Mouse (Mus musculus) urinary bladder, postnatal 14 days (tissue): ENCODE data around the gene Tspan15.

ENCODE experiments used
- DNase-seq: peaks from one replicate; pipeline ENCODE4 v3.0.0; 2021; ENCODE audit warnings: low spot score

The Tspan15 gene

GRCm38 (mm10) chr10:62228126-62228525 is 2.9 kb downstream of the Tspan15 start:
- DNase-seq = no peak

GRCm38 (mm10) chr10:62225839-62226238 is 5.2 kb downstream of the Tspan15 start:
- no peak for DNase-seq

DNA sequence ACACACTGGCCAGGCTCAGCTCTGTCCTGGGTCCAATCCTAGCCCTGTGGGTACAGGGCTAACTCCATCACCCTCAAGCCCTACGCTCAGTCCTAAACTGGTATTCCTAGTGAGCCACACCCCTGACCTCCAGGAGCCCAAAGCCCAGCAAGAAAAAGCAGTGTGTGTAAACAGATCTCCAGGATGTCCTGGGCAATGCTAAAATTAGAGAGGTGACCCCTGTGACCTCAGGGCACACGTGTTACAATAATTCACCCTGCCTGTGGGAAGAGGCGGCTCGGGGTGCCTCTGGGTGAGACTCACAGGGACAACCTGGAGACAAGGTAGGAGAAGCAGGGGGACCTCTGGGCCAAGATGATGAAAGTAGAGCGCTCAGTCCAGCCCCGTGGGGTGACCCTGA is 6.8 kb downstream of the Tspan15 start:
- DNase-seq = no peak

DNA sequence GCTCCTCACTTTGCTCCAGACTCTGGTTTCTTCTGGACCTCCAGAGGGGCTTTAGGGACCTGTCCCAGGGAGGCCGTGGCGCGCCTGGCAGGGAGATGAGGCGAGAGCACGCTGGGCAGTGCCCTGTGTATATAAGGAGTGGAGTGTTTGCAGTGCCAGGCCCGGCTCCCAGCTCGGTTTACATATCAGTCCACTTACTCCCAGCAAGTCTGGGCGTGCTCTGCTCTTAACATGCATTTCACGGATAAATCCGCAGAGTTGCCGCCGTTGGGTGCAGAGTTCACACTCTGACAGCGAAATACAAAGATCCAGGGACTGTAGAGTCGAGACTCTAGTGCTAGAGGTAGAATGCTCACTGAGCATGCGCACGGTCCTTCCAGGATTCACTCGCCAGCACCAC is 8.3 kb downstream of the Tspan15 start:
- DNase-seq = peak; percentile 74

DNA sequence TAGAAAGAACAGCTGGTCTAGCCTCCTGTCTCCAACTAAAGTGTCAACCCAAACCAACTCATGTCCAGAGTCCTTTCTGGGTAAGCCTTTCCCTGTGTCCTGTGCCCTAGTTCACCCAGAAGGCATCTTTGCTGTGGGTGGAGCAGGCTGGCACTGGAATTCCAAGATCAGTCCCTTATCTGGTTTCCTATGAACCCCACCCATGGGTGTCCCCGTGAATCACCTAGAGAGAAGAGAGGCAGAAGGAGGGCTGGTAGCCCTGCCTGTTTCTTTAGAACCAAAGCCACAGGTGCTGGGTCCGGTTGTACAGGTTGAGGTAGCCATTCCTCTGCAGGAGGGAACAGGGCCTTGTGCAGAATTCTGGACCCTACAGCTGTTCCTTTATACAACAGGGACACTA is 9.4 kb downstream of the Tspan15 start:
- peak; percentile 61 for DNase-seq

- no peak for DNase-seq
Observed at GRCm38 (mm10) chr10:62220732-62221514, 10.1 kb downstream of the Tspan15 start.

GRCm38 (mm10) chr10:62218789-62219172 is 12.3 kb downstream of the Tspan15 start:
- DNase-seq = peak; percentile 35

GRCm38 (mm10) chr10:62218044-62218788 is 12.8 kb downstream of the Tspan15 start:
- no peak for DNase-seq

- no peak for DNase-seq
Observed at GRCm38 (mm10) chr10:62217196-62217595, 13.9 kb downstream of the Tspan15 start.

DNA sequence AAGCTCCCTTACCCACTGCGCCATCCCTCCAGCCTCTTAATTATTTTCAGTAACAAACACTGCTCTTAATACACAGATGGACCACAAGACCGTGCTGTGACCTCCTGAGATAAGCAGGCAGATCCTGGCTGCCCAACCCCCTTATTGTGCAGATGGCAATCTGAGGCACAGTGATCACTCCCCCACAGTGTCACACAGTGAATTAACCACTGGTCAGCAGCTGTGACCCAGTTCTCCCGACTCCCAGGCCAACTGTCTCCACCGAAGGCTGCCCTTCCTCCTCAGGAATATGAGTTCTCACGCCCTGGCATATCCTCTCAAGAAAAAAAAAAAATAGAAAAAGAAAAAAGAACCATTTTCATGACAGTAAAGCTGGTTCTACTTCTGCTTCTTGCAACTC is 14.5 kb downstream of the Tspan15 start:
- DNase-seq = no peak

GRCm38 (mm10) chr10:62215633-62216032 is 15.4 kb downstream of the Tspan15 start:
- no peak for DNase-seq

DNA sequence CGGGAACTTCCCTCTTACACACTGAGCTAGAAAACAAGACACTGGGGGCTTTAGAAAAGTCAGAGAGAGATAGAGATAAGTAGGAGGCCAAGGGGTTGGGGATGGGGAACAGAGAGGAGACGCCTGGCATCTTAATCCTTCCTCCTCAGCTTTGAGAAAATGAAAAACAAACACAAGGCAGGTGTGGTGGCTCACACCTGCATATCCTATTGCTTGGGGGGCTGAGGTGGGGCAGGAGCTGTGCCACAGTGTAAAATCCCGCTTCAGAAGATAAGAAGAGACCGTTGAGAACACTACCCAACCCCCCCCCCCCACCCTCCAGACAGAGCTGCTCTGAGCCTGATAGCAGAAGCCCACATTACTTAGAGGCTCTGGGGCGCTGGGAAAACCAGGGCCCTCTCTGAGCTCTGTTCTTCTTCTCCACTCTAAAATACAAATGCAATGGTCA is 15.9 kb downstream of the Tspan15 start:
- DNase-seq = no peak

DNA sequence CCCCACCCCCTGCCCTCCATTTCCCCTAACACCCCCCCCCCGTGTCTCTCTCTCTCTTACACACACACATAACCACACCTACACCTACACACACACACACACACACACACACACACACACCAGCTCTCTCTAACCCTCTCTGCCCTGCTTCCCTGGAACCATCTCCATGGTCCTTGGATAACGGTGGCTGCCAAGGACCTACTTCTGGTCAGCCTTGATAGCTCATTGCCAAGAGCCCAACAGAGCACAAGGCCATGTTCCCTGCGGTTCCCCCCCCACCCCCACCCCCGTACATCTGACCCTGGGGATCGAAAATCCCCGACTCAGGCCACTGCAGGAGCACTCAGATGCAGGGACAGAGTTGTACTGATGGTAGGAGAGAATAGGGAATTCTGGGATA is 19.7 kb downstream of the Tspan15 start:
- DNase-seq = no peak

DNA sequence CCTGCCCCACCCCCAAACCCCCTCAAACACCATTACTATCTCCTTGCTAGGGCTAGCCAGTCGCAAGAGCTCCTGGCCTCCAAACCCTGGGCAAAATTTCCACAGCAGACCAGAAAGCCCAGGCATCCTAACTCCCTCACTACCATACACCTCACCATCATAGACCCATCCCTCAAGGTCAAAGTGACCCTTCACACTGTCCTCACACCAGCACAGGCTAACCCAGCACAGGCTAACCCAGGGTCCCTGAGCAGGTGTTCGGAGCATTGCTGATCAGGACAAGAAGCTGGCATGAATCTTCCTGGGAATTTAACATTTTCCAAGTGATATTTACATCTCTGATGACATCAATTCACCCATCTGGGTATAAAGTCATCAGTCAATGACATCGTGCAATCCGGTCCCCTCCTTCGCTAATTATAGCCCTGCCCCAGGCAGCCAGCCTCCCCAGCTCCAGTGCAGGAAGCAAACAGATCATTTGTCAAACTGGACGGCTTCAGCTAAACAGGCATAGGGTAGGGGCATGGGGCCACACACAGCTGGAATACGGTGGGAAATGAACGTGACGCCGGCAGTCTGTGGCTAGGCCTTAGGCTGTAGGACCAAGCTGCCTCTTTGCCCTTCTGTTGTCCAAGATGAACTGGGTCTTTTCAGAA is 22.7 kb downstream of the Tspan15 start:
- DNase-seq = no peak

DNA sequence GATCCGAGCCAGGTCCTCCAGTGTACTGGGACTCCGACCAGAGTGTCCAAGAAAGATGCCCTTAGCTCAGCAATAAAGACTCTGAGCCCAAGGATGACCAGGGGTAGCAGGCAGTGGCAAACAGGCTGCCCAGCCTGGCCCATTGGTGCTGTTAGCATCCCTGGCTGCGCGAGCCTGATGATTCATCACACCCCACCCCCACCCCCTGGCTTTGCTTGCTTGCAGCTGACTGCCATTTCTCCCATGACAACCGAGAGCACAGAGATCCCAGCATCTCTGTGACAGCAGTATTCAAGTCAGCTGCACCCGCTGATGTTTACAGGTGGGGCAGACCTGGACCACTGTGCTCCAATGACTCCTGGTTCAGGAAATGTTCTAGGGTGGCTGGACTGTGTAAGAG is 28.5 kb downstream of the Tspan15 start:
- DNase-seq = no peak

- no peak for DNase-seq
Observed at GRCm38 (mm10) chr10:62198891-62199290, 32.2 kb downstream of the Tspan15 start.

GRCm38 (mm10) chr10:62197403-62197802 is 33.6 kb downstream of the Tspan15 start:
- DNase-seq = no peak

DNA sequence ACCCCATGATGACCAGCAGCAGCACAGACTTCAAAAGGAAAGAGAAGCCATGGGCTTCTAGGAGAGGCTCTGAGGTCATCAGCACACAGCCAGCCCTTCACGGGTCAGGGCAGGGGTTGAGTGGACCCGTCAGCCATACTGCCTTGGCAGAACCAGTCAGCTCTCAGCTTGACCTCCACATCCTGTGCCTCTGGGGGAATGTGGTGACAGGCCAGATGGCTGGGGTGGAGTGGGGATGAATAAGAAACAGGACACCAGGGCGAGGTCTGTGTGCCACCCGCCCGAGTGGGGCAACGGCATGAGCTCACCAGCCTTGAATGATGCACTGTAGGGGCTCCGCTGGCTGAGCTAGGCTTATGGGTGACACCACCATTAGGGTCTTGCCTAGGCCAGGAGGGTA is 35.7 kb downstream of the Tspan15 start:
- no peak for DNase-seq

DNA sequence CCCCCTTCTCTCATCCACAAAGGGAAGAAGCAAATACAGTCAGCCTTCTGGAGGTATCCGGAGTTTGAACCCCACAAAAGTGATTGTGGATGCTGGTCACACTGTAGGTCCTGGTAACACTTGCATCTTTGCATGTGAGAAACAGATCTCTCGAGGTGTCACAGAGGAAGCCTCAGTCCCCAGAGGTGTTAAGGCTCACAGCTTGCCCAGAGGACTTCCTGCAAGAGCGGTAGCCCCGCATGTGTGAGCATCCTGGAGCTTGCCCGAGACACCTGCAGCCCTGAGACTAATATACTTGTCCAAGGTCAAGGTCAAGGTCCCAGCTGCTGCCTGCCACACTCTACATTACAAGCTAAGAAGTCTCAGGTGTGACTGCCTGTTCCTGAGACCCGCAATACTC is 36.1 kb downstream of the Tspan15 start:
- no peak for DNase-seq

DNA sequence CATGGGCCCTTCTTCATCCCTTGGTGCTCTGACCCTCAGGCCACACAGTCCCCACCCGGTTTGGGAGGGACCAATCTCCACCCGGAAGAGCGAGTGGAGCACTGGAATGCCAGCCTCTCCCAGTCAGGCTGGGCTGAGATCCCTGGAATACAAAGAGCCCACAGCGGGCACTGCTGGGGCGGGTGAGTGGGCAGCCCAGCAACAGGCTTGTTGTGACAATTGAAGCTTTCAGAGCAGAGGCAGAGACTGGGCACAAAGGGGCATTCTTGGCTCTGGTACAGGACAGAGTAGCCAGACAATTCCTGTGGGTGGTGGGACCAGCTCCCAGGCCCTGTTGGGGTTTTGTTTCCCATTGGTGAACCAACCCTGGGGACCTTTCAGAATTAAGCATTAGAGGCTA is 36.6 kb downstream of the Tspan15 start:
- no peak for DNase-seq

DNA sequence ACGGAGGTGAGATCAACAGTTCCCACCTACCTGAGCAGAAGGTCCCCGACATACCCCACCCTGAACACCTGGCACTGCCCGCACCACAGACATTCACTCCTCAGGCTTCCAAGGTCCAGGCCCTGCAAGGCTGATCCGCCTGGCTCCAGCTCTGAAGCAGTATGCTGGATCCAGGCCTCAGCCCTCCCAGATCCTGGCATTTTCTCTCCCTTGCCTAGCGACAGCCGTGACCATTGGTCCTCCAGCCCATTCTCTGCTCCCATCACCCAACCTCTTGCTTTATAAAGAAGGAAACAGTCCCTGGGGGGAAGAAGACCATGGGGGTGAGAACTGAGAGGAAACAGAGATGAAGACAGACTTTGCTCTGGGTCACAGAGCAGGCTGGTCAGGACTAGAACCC is 37.0 kb downstream of the Tspan15 start:
- DNase-seq = no peak

GRCm38 (mm10) chr10:62192701-62193157 is 38.3 kb downstream of the Tspan15 start:
- DNase-seq = peak; percentile 57

GRCm38 (mm10) chr10:62190821-62191220 is 40.2 kb downstream of the Tspan15 start:
- no peak for DNase-seq
